Mouse (Mus musculus) erythroblast, embryonic 14.5 days (primary cell): Measurements from ENCODE around the gene Cnpy1.

Source experiments
- GATA1 ChIP-seq: IDR thresholded peaks from 2 replicates; pipeline ENCODE4 v1.6.1; 2012; ENCODE audit warnings: low read length, inconsistent platforms, mixed read lengths
- TAL1 ChIP-seq: IDR thresholded peaks from 3 replicates; pipeline ENCODE4 v1.6.1; 2012; ENCODE audit warnings: low read length, inconsistent platforms, mixed read lengths

GRCm38 (mm10) chr5:28179237-28179790, 66.3 kb downstream of the Cnpy1 start:
- no peak for TF ChIP-seq TAL1
- TF ChIP-seq GATA1, result no peak
